Mouse (Mus musculus) erythroblast, embryonic 14.5 days (primary cell): ENCODE results near the gene Tsn.

Experiments used
- GATA1 ChIP-seq: IDR thresholded peaks from 2 replicates; pipeline ENCODE4 v1.6.1; 2012; ENCODE audit warnings: low read length, inconsistent platforms, mixed read lengths
- TAL1 ChIP-seq: IDR thresholded peaks from 3 replicates; pipeline ENCODE4 v1.6.1; 2012; ENCODE audit warnings: low read length, inconsistent platforms, mixed read lengths

- no peak for TF ChIP-seq TAL1
- TF ChIP-seq GATA1: no peak
Measured at GRCm38 (mm10) chr1:118359071-118359761, 47.7 kb upstream of the Tsn start.
